Mouse (Mus musculus) layer of hippocampus, adult 8-10 months (tissue): ENCODE measurements around the gene Timm50. TPM values are rescaled to one million over a fixed set of nuclear protein-coding genes. Genes with fewer than 3 reads are reported as not detected.
A peak's percentile ranks its signal among the peaks of the same experiment; 100 is the strongest.

Experiments
- DNase-seq, 2 experiments: peaks; one replicate each; pipeline ENCODE4 v3.0.0; 2022; ENCODE audit warnings: low spot score in 2 of 2
- total RNA-seq, 4 experiments: library from RNA; stranded (reverse); gene quantifications; 2 replicates each; pipeline ENCODE4 v1.2.4; 2022

Timm50 gene
- total RNA-seq, 4 experiments from 2014 or later: 41.2 to 54.2 (median 46.0) TPM

DNA sequence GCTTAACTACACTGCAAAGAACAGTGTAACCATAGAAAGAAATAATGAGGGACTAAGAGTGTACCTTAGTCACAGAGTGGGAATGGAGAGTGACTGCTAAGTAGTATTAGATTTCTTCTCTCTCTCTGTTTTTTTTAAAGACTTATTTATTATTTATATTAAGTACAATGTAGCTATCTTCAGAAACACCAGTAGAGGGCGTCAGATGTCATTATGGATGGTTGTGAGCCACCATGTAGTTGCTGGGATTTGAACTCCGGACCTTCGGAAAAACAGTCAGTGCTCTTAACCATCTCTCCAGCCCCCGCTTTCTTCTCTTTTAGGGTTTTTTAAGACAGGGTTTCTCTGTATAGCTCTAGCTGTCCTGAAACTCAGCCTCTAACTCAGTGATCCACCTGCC, 14.6 kb upstream of the Timm50 start:
- DNase-seq: no peak

DNA sequence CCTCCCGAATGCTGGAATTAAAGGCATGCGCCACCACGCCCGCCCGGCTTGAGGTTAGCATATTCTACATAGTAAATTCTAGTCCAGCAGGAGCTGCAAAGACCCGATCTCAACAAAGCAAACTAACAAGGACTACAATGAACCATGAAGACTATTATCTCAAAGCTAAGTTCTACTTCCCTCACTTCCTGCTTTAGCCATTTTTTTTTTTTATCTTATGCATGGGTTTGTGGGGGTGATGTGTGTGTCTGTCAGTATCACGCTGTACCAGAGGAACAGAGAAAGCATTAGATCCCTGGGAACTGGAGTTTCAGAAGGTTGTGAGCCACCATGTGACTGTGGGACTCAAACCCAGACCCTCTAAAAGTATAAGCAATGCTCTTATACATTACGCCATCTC, 13.4 kb upstream of the Timm50 start:
- no peak for DNase-seq

GRCm38 (mm10) chr7:28321974-28322720, 10.3 kb upstream of the Timm50 start:
- DNase-seq: no peak

GRCm38 (mm10) chr7:28318714-28319113, 6.8 kb upstream of the Timm50 start:
- no peak for DNase-seq

DNA sequence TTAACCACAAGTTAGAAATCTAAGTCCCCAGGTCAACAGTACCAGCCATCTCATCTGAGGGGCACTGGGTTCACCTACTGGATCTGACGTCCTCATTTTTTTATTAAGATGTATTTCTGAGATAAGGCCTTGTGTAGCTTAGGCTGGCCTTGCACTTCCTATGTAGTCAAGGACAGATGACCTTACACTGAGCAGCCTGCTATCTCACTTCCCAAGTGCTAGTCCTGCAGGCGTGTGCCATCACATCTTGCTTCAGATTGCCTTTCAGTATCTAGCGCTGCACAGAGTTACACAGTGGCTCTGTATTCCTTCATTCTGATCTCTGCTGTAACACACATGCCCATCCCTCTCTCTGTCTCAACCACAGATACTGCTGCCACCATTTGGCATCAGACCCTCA, 6.2 kb upstream of the Timm50 start:
- no peak for DNase-seq

DNA sequence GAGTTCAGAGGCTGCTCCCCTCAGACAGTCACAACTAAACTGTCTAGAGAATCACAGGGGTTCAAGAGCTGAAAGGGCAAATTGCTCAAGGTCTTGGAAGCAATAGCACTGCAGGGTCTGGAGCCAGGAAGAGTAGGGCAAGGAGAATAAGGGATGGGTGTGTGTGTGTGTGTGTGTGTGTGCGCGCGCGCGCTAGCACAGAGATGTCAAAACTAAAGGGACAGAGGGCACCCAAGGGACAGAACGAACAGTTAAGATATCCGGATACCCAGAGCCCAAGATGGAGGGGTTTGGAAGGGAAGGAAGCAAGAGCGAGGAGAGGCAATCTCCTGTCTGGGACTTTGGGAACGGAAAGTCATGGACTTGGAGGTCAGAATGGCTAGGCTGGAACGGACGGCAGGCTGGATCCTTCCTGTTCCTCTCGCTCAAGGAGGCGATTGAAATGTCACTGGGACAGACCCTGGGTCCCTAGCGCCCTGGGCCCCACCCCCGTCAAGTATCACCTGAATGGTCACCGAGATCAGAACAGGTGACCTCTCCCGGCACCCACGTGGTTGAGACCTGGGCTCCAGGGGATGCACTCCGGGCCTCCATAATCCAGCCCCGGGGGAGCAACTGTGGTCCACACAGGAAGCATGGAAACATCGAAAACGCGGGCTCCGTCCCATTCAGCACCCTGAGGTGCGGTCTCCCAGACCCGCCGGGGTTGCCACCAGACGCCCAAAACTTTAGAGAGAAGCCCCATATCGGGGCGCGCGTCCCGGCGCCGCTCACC, 534 bp downstream of the Timm50 start:
- peak in 1 of 2 experiments; percentile 23 for DNase-seq

- DNase-seq: no peak
Measured at GRCm38 (mm10) chr7:28309737-28310136, 2.1 kb downstream of the Timm50 start.

DNA sequence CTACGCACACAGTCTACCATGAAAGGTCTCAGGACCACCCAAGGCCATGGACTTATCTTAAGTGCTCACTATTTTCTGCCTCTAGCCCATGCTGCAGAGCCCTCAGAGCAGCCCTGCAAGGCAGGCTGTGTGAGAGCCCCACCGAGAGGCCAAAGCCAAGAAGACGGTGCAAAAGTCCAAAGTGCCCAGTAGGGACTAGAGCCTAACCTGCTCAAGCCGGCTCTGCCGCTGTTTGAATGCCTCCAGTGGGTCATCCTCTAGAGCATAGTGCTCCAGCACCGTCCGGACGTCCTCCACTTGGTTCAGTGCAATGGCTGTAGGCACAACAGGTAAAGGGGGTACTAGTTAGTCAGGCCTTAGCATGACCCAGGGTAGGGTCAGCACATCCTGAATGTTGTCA, 5.7 kb downstream of the Timm50 start:
- DNase-seq: no peak

DNA sequence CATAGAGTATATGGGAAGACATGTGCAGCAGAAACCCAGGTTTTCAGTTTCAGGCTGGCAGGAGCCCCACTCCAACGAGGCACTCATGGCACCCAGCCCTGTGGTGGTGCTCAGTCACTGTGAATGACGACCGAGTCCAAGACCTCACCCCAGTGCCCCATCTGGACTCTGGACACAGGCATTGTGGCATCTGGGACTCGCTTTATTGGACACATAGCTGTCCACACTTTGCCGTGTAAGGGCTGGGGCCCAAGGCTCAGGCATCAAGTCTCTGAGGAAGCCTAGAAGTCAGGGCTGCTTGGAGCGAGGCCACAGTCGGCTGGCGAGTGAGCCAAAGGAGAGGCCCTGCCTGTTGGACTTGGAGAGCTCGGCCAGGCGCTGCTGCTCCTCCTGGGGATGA, 6.2 kb downstream of the Timm50 start:
- no peak for DNase-seq

- DNase-seq: peak in 1 of 2 experiments; percentile 21
Measured at GRCm38 (mm10) chr7:28301616-28302433, 10.0 kb downstream of the Timm50 start, which contains the start of gene Dll3. Gene Dll3 (minus strand): TSS chr7:28302238.

DNA sequence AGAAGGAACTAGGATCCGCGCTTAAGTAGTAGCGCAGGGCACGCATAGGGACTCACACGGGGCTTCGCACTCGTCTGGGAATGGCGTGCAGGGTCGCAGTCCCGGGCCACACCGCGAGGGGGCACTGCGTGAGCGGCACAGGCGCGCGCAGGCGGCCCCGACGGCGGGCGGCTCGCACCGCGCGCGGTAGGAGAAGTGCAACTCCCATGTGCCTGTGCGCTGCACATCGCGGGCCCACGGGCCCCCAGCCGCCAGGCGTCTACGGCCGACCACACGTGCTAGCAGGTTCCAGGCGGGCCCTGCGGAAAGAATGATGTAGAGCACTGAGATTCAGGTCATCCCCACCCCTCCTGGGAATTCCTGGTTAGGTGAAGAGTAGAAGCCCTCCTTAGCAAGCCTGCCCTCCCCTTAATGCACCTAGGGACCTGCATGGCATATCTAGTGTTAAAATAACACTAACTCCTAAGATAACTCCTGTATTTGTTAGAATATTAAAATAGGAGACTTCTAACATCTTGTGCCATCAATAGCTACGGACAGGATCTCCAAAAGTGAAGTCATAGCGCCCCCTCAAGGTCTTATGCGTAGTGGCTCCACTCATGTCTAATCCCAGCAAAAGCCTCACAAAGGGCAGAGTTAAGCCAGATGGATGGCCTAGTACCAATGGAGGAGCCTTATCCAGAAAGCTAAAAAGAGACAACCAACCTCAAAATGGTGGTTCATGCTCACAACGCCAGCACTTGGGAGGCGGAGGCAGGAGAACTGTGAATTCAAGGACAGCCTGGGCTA, 12.8 kb downstream of the Timm50 start:
- DNase-seq: peak in 1 of 2 experiments; percentile 39

- peak in 1 of 2 experiments; percentile 55 for DNase-seq
Measured at GRCm38 (mm10) chr7:28294481-28294880, 17.4 kb downstream of the Timm50 start.

DNA sequence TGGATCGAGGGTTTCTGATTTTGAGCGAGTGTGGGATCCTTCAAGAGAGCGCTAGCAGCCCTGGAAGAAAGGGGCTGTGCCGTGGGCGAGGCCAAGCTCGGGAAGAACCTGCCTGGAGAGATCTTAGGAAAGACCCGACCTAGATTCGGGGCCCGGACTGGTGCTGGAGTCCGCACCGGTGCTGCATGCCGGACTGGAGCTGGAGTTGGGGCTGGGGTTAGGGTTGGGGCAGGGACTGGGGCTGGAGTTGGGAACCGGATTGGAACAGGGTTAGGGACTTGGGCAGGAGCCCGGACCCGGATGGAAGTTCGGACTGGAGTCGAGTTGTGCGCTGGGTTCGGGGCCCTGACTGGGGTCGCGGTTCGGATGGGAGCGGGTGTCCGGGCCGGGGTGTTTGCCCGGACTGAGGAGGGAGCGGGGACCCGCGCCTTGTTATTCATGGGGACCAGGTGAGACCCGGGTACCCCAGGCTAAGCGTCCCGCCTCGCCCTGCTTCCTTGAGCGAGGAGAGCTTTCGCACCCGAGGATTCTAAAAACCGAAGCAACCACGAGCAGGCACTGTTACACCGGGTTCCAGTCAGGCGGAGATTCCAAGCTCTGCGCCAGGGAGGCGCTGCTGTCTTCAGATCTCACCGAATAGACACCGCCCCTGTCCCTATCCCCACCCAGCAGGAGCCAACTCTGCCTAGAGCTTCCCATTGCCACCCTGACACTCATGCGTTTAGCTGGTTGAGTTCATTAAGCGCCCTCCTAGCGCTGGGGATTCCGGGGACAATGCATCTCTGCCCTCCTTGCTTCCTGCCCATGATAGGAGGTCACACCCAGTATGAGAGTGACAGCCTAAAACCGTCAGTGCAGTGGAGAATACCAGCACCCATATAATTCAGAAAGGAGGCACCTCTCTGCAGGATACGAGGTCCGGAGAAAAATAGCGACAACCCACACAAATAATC, 21.0 kb downstream of the Timm50 start, which contains the start of gene Selenov:
Gene Selenov (minus strand): TSS at position 549 of the 953 bp plus-strand sequence.
- peak in 1 of 2 experiments; percentile 28 for DNase-seq

GRCm38 (mm10) chr7:28290165-28290564, 21.7 kb downstream of the Timm50 start:
- no peak for DNase-seq

DNA sequence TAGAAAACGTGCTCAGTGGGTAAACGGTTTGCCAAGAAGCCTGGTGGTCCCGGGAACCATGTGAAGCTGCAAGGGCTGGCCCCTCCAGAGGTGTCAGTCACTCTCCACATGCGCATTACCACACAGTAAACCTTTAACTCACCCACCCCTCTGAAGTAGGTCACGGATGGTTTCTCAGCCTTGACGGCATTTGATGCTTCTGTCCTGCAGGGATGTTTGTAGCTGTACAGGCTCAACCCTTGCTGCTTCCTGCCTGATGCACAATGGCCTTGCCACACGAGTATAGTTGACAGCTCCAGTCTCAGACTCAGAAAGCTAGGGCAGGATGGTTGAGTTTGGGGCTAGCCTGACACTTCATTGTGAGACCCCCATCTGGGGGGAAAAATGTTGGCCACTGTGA, 31.2 kb downstream of the Timm50 start:
- DNase-seq: no peak

DNA sequence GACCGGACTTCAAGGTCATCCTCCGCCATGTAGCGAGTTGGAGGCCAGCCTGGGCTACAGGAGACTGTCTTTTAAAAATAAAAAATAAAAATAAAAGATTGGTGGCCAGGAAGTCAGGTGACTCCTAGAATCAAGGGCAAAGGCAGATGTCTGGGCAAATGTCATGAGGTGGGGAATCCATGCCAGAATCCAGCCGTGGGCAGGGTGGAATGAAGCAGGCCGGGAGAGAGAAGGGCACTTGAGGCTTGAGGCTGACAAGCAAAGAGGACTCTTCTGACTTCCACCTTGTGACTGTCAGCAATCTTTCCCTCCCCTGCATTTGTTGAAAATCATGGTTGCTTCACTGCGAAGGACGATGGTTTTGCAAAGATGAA, 33.6 kb downstream of the Timm50 start:
- no peak for DNase-seq

DNA sequence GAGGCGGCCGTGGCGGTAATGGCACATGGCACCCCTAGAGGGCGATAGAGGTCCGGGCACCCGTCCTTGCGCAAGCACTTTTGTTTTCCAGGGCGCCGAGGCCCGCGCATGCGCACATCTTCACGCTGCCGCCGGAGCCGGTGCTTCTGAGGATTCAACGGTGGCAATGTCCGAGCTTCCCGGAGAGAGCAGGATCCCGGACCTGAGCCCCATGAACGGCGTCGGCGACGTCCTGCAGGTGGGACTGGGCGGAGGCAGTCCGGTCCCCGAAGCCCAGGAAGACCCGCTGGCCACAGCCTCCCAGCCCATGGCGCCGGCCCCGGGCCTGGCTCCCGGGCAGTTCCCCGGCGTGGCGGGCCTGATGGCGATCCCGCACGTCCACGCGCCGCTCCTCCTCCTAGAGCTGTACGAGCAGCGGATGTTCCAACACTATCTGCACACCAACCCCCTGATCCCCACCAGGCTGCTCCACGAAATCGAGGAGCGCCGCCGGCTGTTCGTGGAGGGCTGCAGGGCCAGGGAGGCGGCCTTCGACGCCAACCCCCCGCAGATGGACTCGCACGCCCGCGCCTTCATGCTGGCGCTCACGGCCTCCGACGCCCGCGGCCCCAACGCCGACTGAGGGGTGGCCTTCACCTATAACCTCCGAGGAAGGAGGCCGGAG, 34.1 kb downstream of the Timm50 start, which contains the start of gene Eid2b:
Gene Eid2b (plus strand): TSS at position 125 of the 664 bp plus-strand sequence.
- DNase-seq: peak; percentile 88 to 97

GRCm38 (mm10) chr7:28277237-28277614, 34.6 kb downstream of the Timm50 start:
- DNase-seq: no peak

DNA sequence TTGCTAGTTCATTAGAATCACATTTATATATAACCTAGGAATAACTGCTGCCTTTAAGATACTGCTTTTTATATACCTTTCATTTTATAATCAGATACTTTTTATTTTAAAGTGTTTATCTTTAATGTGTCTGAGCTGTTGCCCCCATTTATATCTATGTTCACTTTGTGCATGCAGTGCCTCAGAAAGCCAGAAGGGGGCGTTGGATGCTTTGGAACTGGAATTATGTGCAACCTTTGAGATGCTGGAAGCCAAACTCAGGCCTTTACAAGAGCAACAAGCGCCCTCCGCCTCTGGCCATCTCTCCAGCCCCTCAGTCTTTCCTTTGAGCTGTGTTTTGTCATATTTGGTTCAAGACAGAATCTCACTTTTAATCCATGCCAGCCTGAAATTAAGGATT, 40.1 kb downstream of the Timm50 start:
- DNase-seq: no peak
